17 mouse cellular contexts compared by ENCODE assay signal in genomic region chr10:10890221-10890620, GRCm38 (mm10).
"Had no signal": no experiment of that assay in that cellular context is flagged by ENCODE, and none has a peak within 500 bp of the region (broad histone marks: within the 10 kb centered on the region; RNA-seq: fewer than 3 reads in every experiment).

No protein-coding gene starts in this region.

- H3K4me3 ChIP-seq: lung, embryonic 15.5 days; megakaryocyte, embryonic 14.5 days; midbrain, embryonic 13.5 days; midbrain, embryonic 15.5 days; neural tube, embryonic 12.5 days; stomach, embryonic 15.5 days had no signal

- H3K4me1 ChIP-seq: lung, embryonic 15.5 days; megakaryocyte, embryonic 14.5 days; midbrain, embryonic 13.5 days; midbrain, embryonic 15.5 days; neural tube, embryonic 12.5 days; stomach, embryonic 15.5 days had no signal

- H3K9me3 ChIP-seq: lung, embryonic 15.5 days; megakaryocyte, embryonic 14.5 days; midbrain, embryonic 13.5 days; midbrain, embryonic 15.5 days; neural tube, embryonic 12.5 days; stomach, embryonic 15.5 days had no signal

- DNase-seq: lung, adult 2 months; lung, postnatal 14 days; lung, postnatal 36 days; right cerebral cortex, postnatal 14 days; thymus, adult 2 months; thymus, postnatal 25 days; thymus, postnatal 4 days had no signal

- ATAC-seq: lung, postnatal 0 days; midbrain, embryonic 13.5 days; midbrain, embryonic 15.5 days had no signal

- H3K9ac ChIP-seq: lung, embryonic 15.5 days; midbrain, embryonic 13.5 days; midbrain, embryonic 15.5 days; neural tube, embryonic 12.5 days; stomach, embryonic 15.5 days had no signal

- H3K27me3 ChIP-seq: lung, embryonic 15.5 days; megakaryocyte, embryonic 14.5 days; midbrain, embryonic 13.5 days; midbrain, embryonic 15.5 days; neural tube, embryonic 12.5 days; stomach, embryonic 15.5 days had no signal

- H3K36me3 ChIP-seq: lung, embryonic 15.5 days; midbrain, embryonic 13.5 days; midbrain, embryonic 15.5 days; neural tube, embryonic 12.5 days; stomach, embryonic 15.5 days had no signal

- H3K4me2 ChIP-seq: lung, embryonic 15.5 days; midbrain, embryonic 11.5 days; midbrain, embryonic 13.5 days; midbrain, embryonic 15.5 days; neural tube, embryonic 12.5 days; stomach, embryonic 15.5 days had no signal

- H3K27ac ChIP-seq: lung, embryonic 15.5 days; macrophage; midbrain, embryonic 13.5 days; midbrain, embryonic 15.5 days; neural tube, embryonic 12.5 days; stomach, embryonic 15.5 days; stomach, postnatal 0 days had no signal
